Mouse (Mus musculus) adrenal gland, postnatal 4 days (tissue): ENCODE data around the gene Yipf1. TPM values are rescaled to one million over a fixed set of nuclear protein-coding genes. Genes with fewer than 3 reads are reported as not detected.

Experiments used
- DNase-seq, 2 experiments: peaks; one replicate each; pipeline ENCODE4 v3.0.0; 2021 to 2022; ENCODE audit warnings: low spot score in 2 of 2, mixed read lengths in 2 of 2
- long read RNA-seq, 2 experiments: library from polyadenylated mRNA; stranded (forward); transcript quantifications; one replicate each; pipeline ENCODE4 v2.0.0; 2021
- total RNA-seq, 2 experiments: library from RNA; stranded (reverse); gene quantifications; 2 replicates each; pipeline ENCODE4 v1.2.3; 2021

The Yipf1 gene
- 10 to 100 TPM; 71.9 to 83.1 TPM for total RNA-seq
- long read RNA-seq, experiment 1, transcript Yipf1-201 (10 exons, 1,321 nt): major isoform, 50 of 151 reads
- long read RNA-seq, experiment 1, partial matches to known transcripts: 1 of 151 reads
- long read RNA-seq, experiment 1, other reads (novel, unspliced or antisense): 99 of 151 reads
- long read RNA-seq, experiment 2, transcript Yipf1-201 (10 exons, 1,321 nt): major isoform, 62 of 146 reads
- long read RNA-seq, experiment 2, partial matches to known transcripts: 1 of 146 reads
- long read RNA-seq, experiment 2, other reads (novel, unspliced or antisense): 83 of 146 reads

- peak; percentile 72 to 85 for DNase-seq
These were observed at the start of gene Yipf1 for GRCm38 (mm10) chr4:107313690-107314478. Gene Yipf1, plus strand, starts transcription at chr4:107314363.

GRCm38 (mm10) chr4:107273683-107274082 is 40.5 kb upstream of the Yipf1 start:
- DNase-seq: no peak

GRCm38 (mm10) chr4:107274511-107274910 is 39.7 kb upstream of the Yipf1 start:
- DNase-seq: no peak

- DNase-seq: no peak
These were observed 35.9 kb upstream of the Yipf1 start for GRCm38 (mm10) chr4:107278188-107278707.

GRCm38 (mm10) chr4:107280843-107281475 is 33.2 kb upstream of the Yipf1 start:
- DNase-seq: no peak

- no peak for DNase-seq
These were observed 28.5 kb upstream of the Yipf1 start for GRCm38 (mm10) chr4:107285446-107286200.

GRCm38 (mm10) chr4:107286386-107286785 is 27.8 kb upstream of the Yipf1 start:
- no peak for DNase-seq

GRCm38 (mm10) chr4:107287517-107287916 is 26.6 kb upstream of the Yipf1 start:
- no peak for DNase-seq

- no peak for DNase-seq
These were observed 22.4 kb upstream of the Yipf1 start for GRCm38 (mm10) chr4:107291611-107292272.

GRCm38 (mm10) chr4:107292273-107292662 is 21.9 kb upstream of the Yipf1 start:
- DNase-seq: no peak

GRCm38 (mm10) chr4:107298071-107298606 is 16.0 kb upstream of the Yipf1 start:
- no peak for DNase-seq

- no peak for DNase-seq
These were observed 14.3 kb upstream of the Yipf1 start for GRCm38 (mm10) chr4:107299779-107300340.

- no peak for DNase-seq
These were observed 13.8 kb upstream of the Yipf1 start for GRCm38 (mm10) chr4:107300371-107300770.

- DNase-seq: no peak
These were observed 13.1 kb upstream of the Yipf1 start for GRCm38 (mm10) chr4:107300902-107301555.

- DNase-seq: no peak
These were observed 11.9 kb upstream of the Yipf1 start for GRCm38 (mm10) chr4:107302221-107302620.

GRCm38 (mm10) chr4:107302832-107303231 is 11.3 kb upstream of the Yipf1 start:
- DNase-seq: no peak

- no peak for DNase-seq
These were observed 10.6 kb upstream of the Yipf1 start for GRCm38 (mm10) chr4:107303531-107303930.

GRCm38 (mm10) chr4:107306966-107307365 is 7.2 kb upstream of the Yipf1 start, which contains the start of gene Dio1:
Gene Dio1, minus strand, starts transcription at chr4:107307169.
- no peak for DNase-seq

GRCm38 (mm10) chr4:107314479-107314805 is 279 bp downstream of the Yipf1 start:
- no peak for DNase-seq
